Mouse (Mus musculus) forebrain, embryonic 13.5 days (tissue): Measurements from ENCODE around the gene Ccni. TPM values are rescaled to one million over a fixed set of nuclear protein-coding genes. Genes with fewer than 3 reads are reported as not detected.
A peak's percentile ranks its signal among the peaks of the same experiment; 100 is the strongest.

ENCODE experiments used
- ATAC-seq: fragments of 200-750 bp; cut with Nextera tagmentation; 2 replicates; pipeline ENCODE4 v1.8.0; 2017
- H3K27ac ChIP-seq: fragments of 300-500 bp; sonication (generic); 2 replicates; pipeline ENCODE4 v1.5.1; 2015; ENCODE audit warnings: inconsistent platforms, mild to moderate bottlenecking, moderate library complexity
- H3K27me3 ChIP-seq: fragments of 300-500 bp; sonication (generic); 2 replicates; pipeline ENCODE4 v1.6.1; 2015; ENCODE audit warnings: mild to moderate bottlenecking, inconsistent platforms
- H3K36me3 ChIP-seq: fragments of 300-500 bp; sonication (generic); 2 replicates; pipeline ENCODE4 v1.6.1; 2015; ENCODE audit warnings: mild to moderate bottlenecking, inconsistent platforms; ENCODE audit not compliant: poor library complexity, severe bottlenecking
- H3K4me1 ChIP-seq: fragments of 300-500 bp; sonication (generic); 2 replicates; pipeline ENCODE4 v1.6.1; 2015; ENCODE audit warnings: inconsistent platforms
- H3K4me2 ChIP-seq: fragments of 300-500 bp; sonication (generic); 2 replicates; pipeline ENCODE4 v1.6.1; 2015; ENCODE audit warnings: inconsistent platforms, mild to moderate bottlenecking, moderate library complexity
- H3K4me3 ChIP-seq: fragments of 300-500 bp; sonication (generic); 2 replicates; pipeline ENCODE4 v1.5.1; 2015; ENCODE audit warnings: mild to moderate bottlenecking, inconsistent platforms
- H3K9ac ChIP-seq: fragments of 300-500 bp; sonication (generic); 2 replicates; pipeline ENCODE4 v1.6.1; 2015; ENCODE audit warnings: mild to moderate bottlenecking, inconsistent platforms
- H3K9me3 ChIP-seq: fragments of 300-500 bp; sonication (generic); replicated peaks from 2 replicates; pipeline ENCODE4 v1.6.1; 2016; ENCODE audit warnings: inconsistent platforms
- WGBS: fragments of 180-500 bp; shearing (Covaris S2); methylation state at CpG from one replicate; pipeline ENCODE4 v1.1.7; 2015; 5-methylcytosine and 5-hydroxymethylcytosine counted together
- polyA plus RNA-seq: library from polyadenylated mRNA; unstranded; fragments of >200 nt; fragmentation: Nextera tagmentation; extraction: Ambion mirVana; gene quantifications from 2 replicates; pipeline ENCODE4 v1.2.1, GENCODE M21; 2015

Gene Ccni
- polyA plus RNA-seq, 1 experiment from 2014 or later = 183 TPM

GRCm38 (mm10) chr5:93231721-93232120 is 25.4 kb upstream of the Ccni start:
- Histone ChIP-seq H3K27me3 (no peaks in the 10 kb centered on the region), H3K9ac (no peak overlapping the region), H3K4me1 (0 out of 2 replicates have a peak, but pooled peaks cover 4% of the 10 kb centered on the region), H3K36me3 (no peaks in the 10 kb centered on the region), H3K27ac (no peak overlapping the region), H3K4me2 (no peak overlapping the region), H3K9me3 (no peaks in the 10 kb centered on the region), H3K4me3 (no peak overlapping the region)
- ATAC-seq = no peak
- WGBS = 76% methylated on average over 3 of the region's 3 CpGs

- no peaks in the 10 kb centered on the region for H3K36me3 ChIP-seq
- no peak overlapping the region for H3K4me3 ChIP-seq
- 89% methylated on average over 2 of the region's 2 CpGs for WGBS
- H3K9me3 ChIP-seq = no peaks in the 10 kb centered on the region
- no peaks in the 10 kb centered on the region for H3K27me3 ChIP-seq
- 0 out of 2 replicates have a peak, but pooled peaks cover 4% of the 10 kb centered on the region for H3K4me1 ChIP-seq
- H3K4me2 ChIP-seq = no peak overlapping the region
- no peak overlapping the region for H3K9ac ChIP-seq
- no peak for ATAC-seq
- H3K27ac ChIP-seq = no peak overlapping the region
These were observed 23.2 kb upstream of the Ccni start for GRCm38 (mm10) chr5:93229527-93229926.

GRCm38 (mm10) chr5:93227157-93227556 is 20.9 kb upstream of the Ccni start:
- no peaks in the 10 kb centered on the region for H3K9me3 ChIP-seq
- no peak overlapping the region for H3K9ac ChIP-seq
- no peak for ATAC-seq
- no peak overlapping the region for H3K4me3 ChIP-seq
- 92% methylated on average over 3 of the region's 3 CpGs for WGBS
- H3K27ac ChIP-seq = no peak overlapping the region
- H3K27me3 ChIP-seq = no peaks in the 10 kb centered on the region
- no peak overlapping the region for H3K4me2 ChIP-seq
- no peaks in the 10 kb centered on the region for H3K36me3 ChIP-seq
- no peaks in the 10 kb centered on the region for H3K4me1 ChIP-seq

GRCm38 (mm10) chr5:93224549-93224948 is 18.3 kb upstream of the Ccni start:
- H3K36me3 ChIP-seq = no peaks in the 10 kb centered on the region
- WGBS = 88% methylated on average over 2 of the region's 2 CpGs
- no peak overlapping the region for H3K27ac ChIP-seq
- H3K27me3 ChIP-seq = no peaks in the 10 kb centered on the region
- H3K4me1 ChIP-seq = no peaks in the 10 kb centered on the region
- H3K4me2 ChIP-seq = no peak overlapping the region
- H3K4me3 ChIP-seq = no peak overlapping the region
- H3K9me3 ChIP-seq = no peaks in the 10 kb centered on the region
- ATAC-seq = no peak
- no peak overlapping the region for H3K9ac ChIP-seq

- Histone ChIP-seq H3K9me3 (no peaks in the 10 kb centered on the region), H3K27me3 (no peaks in the 10 kb centered on the region), H3K9ac (no peak overlapping the region), H3K4me2 (no peak overlapping the region), H3K36me3 (no peaks in the 10 kb centered on the region), H3K4me1 (no peaks in the 10 kb centered on the region), H3K27ac (no peak overlapping the region), H3K4me3 (no peak overlapping the region)
- 74% methylated on average over 3 of the region's 3 CpGs for WGBS
- no peak for ATAC-seq
These were observed 15.4 kb upstream of the Ccni start for GRCm38 (mm10) chr5:93221661-93222060.

GRCm38 (mm10) chr5:93218375-93218774 is 12.1 kb upstream of the Ccni start:
- Histone ChIP-seq H3K4me3 (no peak overlapping the region), H3K9me3 (no peaks in the 10 kb centered on the region), H3K9ac (no peak overlapping the region), H3K27me3 (no peaks in the 10 kb centered on the region), H3K36me3 (no peaks in the 10 kb centered on the region), H3K27ac (no peak overlapping the region), H3K4me1 (no peaks in the 10 kb centered on the region), H3K4me2 (no peak overlapping the region)
- no peak for ATAC-seq
- WGBS = 87% methylated on average over 3 of the region's 3 CpGs

- Histone ChIP-seq H3K4me3 (no peak overlapping the region), H3K4me2 (peak overlapping the region; percentile 60; the same call in 1 of the 2 replicates), H3K27me3 (no peaks in the 10 kb centered on the region), H3K4me1 (peaks cover 24% of the 10 kb centered on the region), H3K9ac (peak overlapping the region; percentile 98), H3K9me3 (no peaks in the 10 kb centered on the region), H3K36me3 (no peaks in the 10 kb centered on the region), H3K27ac (peak overlapping the region; percentile 94; the same call in 1 of the 2 replicates)
- ATAC-seq = no peak
- WGBS = 91% methylated on average over 1 of the region's 1 CpGs
These were observed 1.3 kb upstream of the Ccni start for GRCm38 (mm10) chr5:93207555-93207954.

GRCm38 (mm10) chr5:93207006-93207348 is 682 bp upstream of the Ccni start:
- peaks cover 24% of the 10 kb centered on the region for H3K4me1 ChIP-seq
- H3K36me3 ChIP-seq = peaks cover 2% of the 10 kb centered on the region; the same call in 1 of the 2 replicates
- H3K27ac ChIP-seq = peak overlapping the region; percentile 94
- 3% methylated on average over 6 of the region's 6 CpGs for WGBS
- no peaks in the 10 kb centered on the region for H3K27me3 ChIP-seq
- peak; percentile 60 for ATAC-seq
- peak overlapping the region; percentile 60 for H3K4me2 ChIP-seq
- H3K9ac ChIP-seq = peak overlapping the region; percentile 98
- H3K4me3 ChIP-seq = peak overlapping the region; percentile 93
- no peaks in the 10 kb centered on the region for H3K9me3 ChIP-seq

GRCm38 (mm10) chr5:93205371-93206108 is 755 bp downstream of the Ccni start:
- peak overlapping the region; percentile 92 for H3K4me2 ChIP-seq
- under 1% methylated on average over 37 of the region's 63 CpGs for WGBS
- H3K4me1 ChIP-seq = peaks cover 24% of the 10 kb centered on the region

GRCm38 (mm10) chr5:93201181-93201580 is 5.1 kb downstream of the Ccni start:
- 90% methylated on average over 1 of the region's 1 CpGs for whole genome bisulfite sequencing
- no peak for ATAC-seq

More at GRCm38 (mm10) chr5:93205371-93206108, 755 bp downstream of the Ccni start:
- Histone ChIP-seq H3K27me3 (no peaks in the 10 kb centered on the region), H3K36me3 (peaks cover 14% of the 10 kb centered on the region), H3K9me3 (no peaks in the 10 kb centered on the region), H3K27ac (peak overlapping the region; percentile 94), H3K4me3 (peak overlapping the region; percentile 93), H3K9ac (peak overlapping the region; percentile 98)
- ATAC-seq = peak; percentile 52

GRCm38 (mm10) chr5:93198232-93198631 is 8.1 kb downstream of the Ccni start:
- Histone ChIP-seq H3K27ac (no peak overlapping the region), H3K9ac (no peak overlapping the region), H3K27me3 (no peaks in the 10 kb centered on the region), H3K4me3 (no peak overlapping the region), H3K9me3 (no peaks in the 10 kb centered on the region), H3K36me3 (peaks cover 48% of the 10 kb centered on the region), H3K4me2 (no peak overlapping the region), H3K4me1 (peaks cover 4% of the 10 kb centered on the region; the same call in 1 of the 2 replicates)
- no peak for ATAC-seq
- 94% methylated on average over 3 of the region's 3 CpGs for WGBS

More at GRCm38 (mm10) chr5:93201181-93201580, 5.1 kb downstream of the Ccni start:
- Histone ChIP-seq H3K27ac (no peak overlapping the region), H3K9ac (no peak overlapping the region), H3K4me3 (no peak overlapping the region), H3K4me2 (no peak overlapping the region), H3K4me1 (peaks cover 16% of the 10 kb centered on the region), H3K27me3 (no peaks in the 10 kb centered on the region), H3K36me3 (peaks cover 43% of the 10 kb centered on the region), H3K9me3 (no peaks in the 10 kb centered on the region)

GRCm38 (mm10) chr5:93190428-93190827 is 15.9 kb downstream of the Ccni start:
- Histone ChIP-seq H3K9ac (no peak overlapping the region), H3K27ac (no peak overlapping the region), H3K36me3 (peaks cover 44% of the 10 kb centered on the region), H3K4me3 (no peak overlapping the region), H3K9me3 (no peaks in the 10 kb centered on the region), H3K4me2 (no peak overlapping the region), H3K4me1 (no peaks in the 10 kb centered on the region), H3K27me3 (no peaks in the 10 kb centered on the region)
- ATAC-seq = no peak
- 96% methylated on average over 5 of the region's 5 CpGs for WGBS

GRCm38 (mm10) chr5:93189607-93190006 is 16.7 kb downstream of the Ccni start:
- Histone ChIP-seq H3K36me3 (peaks cover 47% of the 10 kb centered on the region), H3K9me3 (no peaks in the 10 kb centered on the region), H3K27ac (no peak overlapping the region), H3K9ac (no peak overlapping the region), H3K27me3 (no peaks in the 10 kb centered on the region), H3K4me1 (no peaks in the 10 kb centered on the region), H3K4me3 (no peak overlapping the region), H3K4me2 (no peak overlapping the region)
- WGBS = 70% methylated on average over 3 of the region's 3 CpGs
- no peak for ATAC-seq
